Mouse (Mus musculus) kidney, postnatal 0 days (tissue): ENCODE data around the gene Ccdc113. TPM values are rescaled to one million over a fixed set of nuclear protein-coding genes. Genes with fewer than 3 reads are reported as not detected.
"Not testable (repeated sequence)": the region's sequence is repeated elsewhere in the genome, so short reads cannot be mapped to it uniquely, and the experiment has no call there.

Experiments used
- ATAC-seq: fragments of 200-750 bp; cut with Nextera tagmentation; replicated peaks from 2 replicates; pipeline ENCODE4 v1.8.0; 2017; ENCODE audit warnings: low read depth, moderate number of reproducible peaks, moderate TSS enrichment, moderate library complexity; ENCODE audit not compliant: low FRiP score
- DNase-seq: peaks from one replicate; pipeline ENCODE4 v3.0.0-alpha.2; 2016; ENCODE audit warnings: low spot score
- H3K27ac ChIP-seq: fragments of 300-500 bp; sonication (generic); 2 replicates; pipeline ENCODE4 v1.5.1; 2014; ENCODE audit warnings: mild to moderate bottlenecking
- H3K27me3 ChIP-seq: fragments of 300-500 bp; sonication (generic); 2 replicates; pipeline ENCODE4 v1.6.1; 2014; ENCODE audit warnings: low read length, mixed read lengths; ENCODE audit not compliant: insufficient read depth
- H3K36me3 ChIP-seq: fragments of 300-500 bp; sonication (generic); 2 replicates; pipeline ENCODE4 v1.6.1; 2014; ENCODE audit warnings: low read length, mixed read lengths; ENCODE audit not compliant: insufficient read depth
- H3K4me1 ChIP-seq: fragments of 300-500 bp; sonication (generic); replicated peaks from 2 replicates; pipeline ENCODE4 v1.6.1; 2014; ENCODE audit warnings: antibody characterized with exemption, low read length, mixed read lengths; ENCODE audit not compliant: insufficient read depth
- H3K4me2 ChIP-seq: fragments of 300-500 bp; sonication (generic); 2 replicates; pipeline ENCODE4 v1.6.1; 2014; ENCODE audit warnings: mild to moderate bottlenecking, low read length, moderate library complexity, mixed read lengths
- H3K4me3 ChIP-seq: fragments of 300-500 bp; sonication (generic); replicated peaks from 2 replicates; pipeline ENCODE4 v1.5.1; 2014; ENCODE audit warnings: low read depth, low read length
- H3K9ac ChIP-seq: fragments of 300-500 bp; sonication (generic); 2 replicates; pipeline ENCODE4 v1.6.1; 2014; ENCODE audit warnings: low read depth, low read length
- H3K9me3 ChIP-seq: fragments of 300-500 bp; sonication (generic); replicated peaks from 2 replicates; pipeline ENCODE4 v1.6.1; 2016; ENCODE audit warnings: low read length, inconsistent platforms, mixed read lengths
- CTCF ChIP-seq: IDR thresholded peaks from 2 replicates; pipeline ENCODE4 v1.5.1; 2016; ENCODE audit warnings: antibody characterized with exemption, low read depth, mild to moderate bottlenecking, moderate library complexity
- WGBS: fragments of 180-500 bp; shearing (Covaris S2); extraction: QIAGEN DNeasy Blood & Tissue Kit; methylation state at CpG from one replicate; pipeline ENCODE4 v1.1.7; 2014; 5-methylcytosine and 5-hydroxymethylcytosine counted together
- polyA plus RNA-seq: library from polyadenylated mRNA; unstranded; fragments of >200 nt; fragmentation: Nextera tagmentation; extraction: Ambion mirVana; gene quantifications from 2 replicates; pipeline ENCODE4 v1.2.1, GENCODE M21; 2015

The Ccdc113 gene
- polyA plus RNA-seq, 1 experiment from 2014 or later, result 2.2 TPM

DNA sequence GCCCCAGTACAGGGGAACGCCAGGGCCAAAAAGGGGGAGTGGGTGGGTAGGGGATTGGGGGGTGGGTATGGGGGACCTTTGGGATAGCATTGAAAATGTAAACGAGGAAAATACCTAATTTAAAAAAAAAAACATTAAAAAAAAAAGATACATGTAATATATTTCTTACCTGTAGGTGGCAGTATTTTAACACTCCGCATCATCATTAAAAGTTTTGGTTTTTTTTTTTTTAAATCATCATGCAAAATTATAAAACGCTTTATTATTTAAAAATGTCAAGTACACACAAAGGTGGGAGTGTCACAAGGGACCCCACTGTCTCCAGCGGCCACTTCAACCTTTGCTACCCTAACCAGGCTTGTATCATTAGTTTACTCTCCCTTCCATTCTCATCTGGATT, 72.6 kb downstream of the Ccdc113 start:
- not testable (repeated sequence) for H3K4me2 ChIP-seq, H3K9me3 ChIP-seq, H3K4me3 ChIP-seq, H3K27me3 ChIP-seq, ATAC-seq, H3K4me1 ChIP-seq, H3K9ac ChIP-seq, H3K36me3 ChIP-seq, H3K27ac ChIP-seq
- WGBS, result 19% methylated on average over 4 of the region's 5 CpGs
- TF ChIP-seq CTCF, result peak; percentile 61
- peak; percentile 29 for DNase-seq

DNA sequence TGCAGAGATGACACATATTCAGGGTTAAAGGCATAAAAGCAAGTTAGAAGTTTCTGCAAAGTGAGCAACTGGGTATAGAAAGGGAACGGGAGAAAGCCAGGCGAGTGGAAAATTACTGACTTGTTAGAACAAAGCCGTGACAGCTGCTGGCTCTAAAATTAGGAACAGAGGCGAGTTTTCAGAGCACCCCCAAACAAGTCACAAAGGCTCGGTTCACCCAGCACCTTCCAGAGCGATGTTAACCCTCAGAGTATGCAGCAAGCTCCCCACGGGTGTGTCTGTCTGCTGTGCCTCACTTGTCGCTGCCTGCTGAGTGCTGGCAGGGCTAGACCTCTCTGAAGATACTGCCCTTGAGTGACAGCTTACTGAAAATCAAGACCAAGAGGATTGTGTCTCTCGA, 73.3 kb downstream of the Ccdc113 start:
- Histone ChIP-seq H3K27ac (no peak overlapping the region), H3K4me3 (no peak overlapping the region), H3K36me3 (no peaks in the 10 kb centered on the region), H3K27me3 (no peaks in the 10 kb centered on the region), H3K4me1 (no peaks in the 10 kb centered on the region), H3K9me3 (no peaks in the 10 kb centered on the region), H3K4me2 (no peak overlapping the region), H3K9ac (no peak overlapping the region)
- no peak for TF ChIP-seq CTCF
- ATAC-seq (no peak), DNase-seq (no peak)
- WGBS, result 73% methylated on average over 9 of the region's 9 CpGs

Other genes starting within 250 kb of the Ccdc113 start
- 1.0 and 2.1 TPM in 2 replicates for gene Cngb1, start 227.5 kb upstream of the Ccdc113 start, polyA plus RNA-seq
- gene Tepp, start 223.5 kb upstream of the Ccdc113 start, polyA plus RNA-seq, result 0.30 TPM in 1 of 2 replicates, not detected in the other
- 6.3 and 6.6 TPM in 2 replicates for gene Zfp319, start 202.1 kb upstream of the Ccdc113 start, polyA plus RNA-seq
- gene Usb1, start 201.8 kb upstream of the Ccdc113 start, polyA plus RNA-seq, result 42.9 and 45.6 TPM in 2 replicates
- 5.0 and 5.8 TPM in 2 replicates for gene Mmp15, start 181.8 kb upstream of the Ccdc113 start, polyA plus RNA-seq
- 126 and 129 TPM in 2 replicates for gene Cfap20, start 99.2 kb upstream of the Ccdc113 start, polyA plus RNA-seq
- 9.5 and 11.2 TPM in 2 replicates for gene Csnk2a2, start 44.0 kb upstream of the Ccdc113 start, polyA plus RNA-seq
- gene Prss54, start 42.3 kb downstream of the Ccdc113 start, polyA plus RNA-seq, result not detected in 2 replicates
- gene Gins3, start 99.4 kb downstream of the Ccdc113 start, polyA plus RNA-seq, result 9.9 and 11.5 TPM in 2 replicates
- 22.0 and 22.2 TPM in 2 replicates for gene Ndrg4, start 142.9 kb downstream of the Ccdc113 start, polyA plus RNA-seq
- 15.3 and 16.8 TPM in 2 replicates for gene Setd6, start 181.8 kb downstream of the Ccdc113 start, polyA plus RNA-seq